Mouse (Mus musculus): Measurements from ENCODE around the gene Fam71e2.

DNA sequence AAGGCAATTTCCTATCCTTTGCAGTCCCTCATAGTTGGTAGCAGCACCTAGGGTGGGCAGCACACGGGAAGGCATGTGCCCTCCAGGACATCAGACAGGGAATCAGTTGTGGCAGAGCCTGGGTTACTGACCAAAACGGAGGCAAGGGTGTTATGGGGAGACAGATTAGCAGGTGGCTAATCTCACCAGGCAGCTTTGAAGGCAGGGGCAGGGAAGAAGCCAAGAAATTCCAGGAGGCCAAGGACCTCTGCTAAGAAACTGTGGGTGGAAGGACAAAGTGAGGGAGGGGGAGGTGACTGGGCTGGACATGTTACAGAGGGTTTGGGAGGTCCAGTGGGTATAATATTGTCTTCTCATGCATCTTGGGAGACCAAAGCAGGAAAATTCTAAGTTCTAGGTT, 27.7 kb downstream of the Fam71e2 start:
- TF ChIP-seq CTCF (IDR thresholded peaks at IDR 0.05) (no peak), POLR2A (IDR thresholded peaks at IDR 0.05; ENCODE audit: insufficient read depth, low read depth, low read length) (no peak), EP300 (IDR thresholded peaks at IDR 0.05; ENCODE audit: insufficient read depth, low read depth, low read length) (no peak)

All from heart, adult 2 months (tissue).